Mouse (Mus musculus): Measurements from ENCODE around the gene Ildr2. TPM values are rescaled to one million over a fixed set of nuclear protein-coding genes. Genes with fewer than 3 reads are reported as not detected.

The Ildr2 gene
- polyA plus RNA-seq, 1 experiment from 2014 or later, result 15.1 TPM

- H3K9me3 ChIP-seq (replicated peaks), result no peaks in the 10 kb centered on the region
- H3K27ac ChIP-seq (replicated peaks), result no peak overlapping the region
- H3K4me1 ChIP-seq, result peaks cover 22% of the 10 kb centered on the region
- no peak for DNase-seq (ENCODE audit: low spot score)
- 78% methylated on average over 11 of the region's 11 CpGs for WGBS
- no peak overlapping the region for H3K4me3 ChIP-seq
- H3K36me3 ChIP-seq, result no peaks in the 10 kb centered on the region
- H3K27me3 ChIP-seq (ENCODE audit: low read depth, poor library complexity, severe bottlenecking), result no peaks in the 10 kb centered on the region
These were observed 95.8 kb downstream of the Ildr2 start for GRCm38 (mm10) chr1:166349751-166350150.

DNA sequence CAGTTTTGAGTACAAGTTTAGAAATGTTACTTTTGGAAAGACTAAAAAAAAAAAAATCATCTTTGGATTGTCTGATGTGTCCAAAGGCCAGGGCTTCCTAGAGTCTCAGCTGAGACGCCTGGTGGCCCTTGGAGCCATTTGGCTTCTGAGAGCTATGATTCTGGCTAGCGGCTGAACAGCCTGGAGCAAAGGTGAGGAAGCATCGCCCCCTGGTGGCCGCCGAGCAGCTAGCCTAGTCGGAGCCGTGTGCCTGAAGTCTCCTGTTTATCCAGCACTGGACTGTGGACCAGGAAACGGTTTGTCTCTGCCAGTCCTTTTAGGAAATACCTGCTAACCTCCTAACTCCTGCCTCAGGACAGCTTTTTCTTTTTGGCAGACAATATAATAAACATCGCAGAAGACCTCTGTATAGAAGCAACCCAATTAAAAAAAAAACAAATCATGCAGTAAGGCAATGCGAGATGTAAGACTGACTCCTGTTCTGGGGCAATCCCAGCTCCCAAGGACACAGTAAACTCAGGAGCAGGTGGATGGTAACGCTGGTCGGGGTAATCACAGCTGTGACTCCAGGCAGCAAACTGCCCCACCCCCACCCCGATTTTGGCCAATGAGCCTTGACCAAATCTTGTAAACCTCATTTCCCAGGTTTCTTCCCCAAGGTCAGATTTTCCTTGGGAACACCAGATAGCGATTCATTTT is 106.4 kb downstream of the Ildr2 start:
- DNase-seq (ENCODE audit: low spot score), result peak; percentile 88
- Histone ChIP-seq H3K36me3 (no peaks in the 10 kb centered on the region), H3K9me3 (replicated peaks) (no peaks in the 10 kb centered on the region), H3K4me1 (no peaks in the 10 kb centered on the region), H3K4me3 (no peak overlapping the region), H3K27ac (replicated peaks) (no peak overlapping the region), H3K27me3 (ENCODE audit: low read depth, poor library complexity, severe bottlenecking) (no peaks in the 10 kb centered on the region)
- WGBS, result 27% methylated on average over 14 of the region's 14 CpGs

GRCm38 (mm10) chr1:166360896-166361295 is 107.0 kb downstream of the Ildr2 start:
- no peak overlapping the region for H3K27ac ChIP-seq (replicated peaks)
- H3K9me3 ChIP-seq (replicated peaks), result no peaks in the 10 kb centered on the region
- WGBS, result 82% methylated on average over 5 of the region's 5 CpGs
- H3K27me3 ChIP-seq (ENCODE audit: low read depth, poor library complexity, severe bottlenecking), result no peaks in the 10 kb centered on the region
- no peaks in the 10 kb centered on the region for H3K36me3 ChIP-seq
- no peaks in the 10 kb centered on the region for H3K4me1 ChIP-seq
- H3K4me3 ChIP-seq, result no peak overlapping the region
- no peak for DNase-seq (ENCODE audit: low spot score)

- Histone ChIP-seq H3K4me1 (no peaks in the 10 kb centered on the region), H3K27me3 (ENCODE audit: low read depth, poor library complexity, severe bottlenecking) (no peaks in the 10 kb centered on the region), H3K4me3 (no peak overlapping the region), H3K27ac (replicated peaks) (no peak overlapping the region), H3K36me3 (no peaks in the 10 kb centered on the region), H3K9me3 (replicated peaks) (no peaks in the 10 kb centered on the region)
- whole genome bisulfite sequencing, result 81% methylated on average over 3 of the region's 3 CpGs
- no peak for DNase-seq (ENCODE audit: low spot score)
These were observed 107.9 kb downstream of the Ildr2 start for GRCm38 (mm10) chr1:166361842-166362241.

DNA sequence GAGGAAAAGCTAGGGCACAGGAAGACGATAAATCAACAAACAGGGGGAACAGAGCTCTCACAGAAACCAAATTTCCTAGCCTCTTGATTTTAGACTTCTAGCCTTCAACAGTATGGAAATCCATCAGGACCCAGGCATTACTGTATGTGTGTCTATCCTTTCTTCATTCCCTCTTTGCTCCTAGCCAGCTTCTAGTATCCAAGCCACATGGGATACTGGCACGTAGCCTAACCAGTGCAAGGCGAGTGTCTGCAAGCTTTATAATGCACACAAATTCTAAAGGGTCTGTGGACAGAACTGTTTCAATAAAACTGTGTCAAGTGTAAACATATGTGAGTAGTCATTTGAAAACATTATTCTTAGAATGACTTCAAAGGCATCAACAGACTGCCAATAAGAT is 108.7 kb downstream of the Ildr2 start:
- WGBS, result 89% methylated on average over 3 of the region's 3 CpGs
- no peaks in the 10 kb centered on the region for H3K27me3 ChIP-seq (ENCODE audit: low read depth, poor library complexity, severe bottlenecking)

GRCm38 (mm10) chr1:166363122-166363521 is 109.2 kb downstream of the Ildr2 start:
- Histone ChIP-seq H3K27ac (replicated peaks) (no peak overlapping the region), H3K4me3 (no peak overlapping the region), H3K4me1 (no peaks in the 10 kb centered on the region), H3K9me3 (replicated peaks) (no peaks in the 10 kb centered on the region), H3K27me3 (ENCODE audit: low read depth, poor library complexity, severe bottlenecking) (no peaks in the 10 kb centered on the region), H3K36me3 (no peaks in the 10 kb centered on the region)
- no peak for DNase-seq (ENCODE audit: low spot score)

More for the DNA sequence above, 108.7 kb downstream of the Ildr2 start:
- Histone ChIP-seq H3K4me3 (no peak overlapping the region), H3K36me3 (no peaks in the 10 kb centered on the region), H3K27ac (replicated peaks) (no peak overlapping the region), H3K9me3 (replicated peaks) (no peaks in the 10 kb centered on the region), H3K4me1 (no peaks in the 10 kb centered on the region)
- no peak for DNase-seq (ENCODE audit: low spot score)

Other genes starting within 250 kb of the Ildr2 start
- gene Dusp27, start 126.2 kb upstream of the Ildr2 start, polyA plus RNA-seq (2016; fragmentation: Nextera tagmentation; extraction: Ambion mirVana), result 2.7 and 3.5 TPM in 2 replicates
- 0.31 and 0.55 TPM in 2 replicates for gene Gpa33, start 123.9 kb upstream of the Ildr2 start, polyA plus RNA-seq (2016; fragmentation: Nextera tagmentation; extraction: Ambion mirVana)
- 0.10 TPM in 1 of 2 replicates, not detected in the other for gene Mael, start 15.4 kb upstream of the Ildr2 start, polyA plus RNA-seq (2016; fragmentation: Nextera tagmentation; extraction: Ambion mirVana)
- 70.2 and 70.3 TPM in 2 replicates for gene Tada1, start 125.0 kb downstream of the Ildr2 start, polyA plus RNA-seq (2016; fragmentation: Nextera tagmentation; extraction: Ambion mirVana)
- gene Pogk, start 155.7 kb downstream of the Ildr2 start, polyA plus RNA-seq (2016; fragmentation: Nextera tagmentation; extraction: Ambion mirVana), result 26.1 and 37.7 TPM in 2 replicates
- not detected in 2 replicates for gene Gm4846, start 243.4 kb downstream of the Ildr2 start, polyA plus RNA-seq (2016; fragmentation: Nextera tagmentation; extraction: Ambion mirVana)

Measured in midbrain, embryonic 10.5 days (tissue).